Mouse (Mus musculus): ENCODE data around the gene Abca8a.

DNA sequence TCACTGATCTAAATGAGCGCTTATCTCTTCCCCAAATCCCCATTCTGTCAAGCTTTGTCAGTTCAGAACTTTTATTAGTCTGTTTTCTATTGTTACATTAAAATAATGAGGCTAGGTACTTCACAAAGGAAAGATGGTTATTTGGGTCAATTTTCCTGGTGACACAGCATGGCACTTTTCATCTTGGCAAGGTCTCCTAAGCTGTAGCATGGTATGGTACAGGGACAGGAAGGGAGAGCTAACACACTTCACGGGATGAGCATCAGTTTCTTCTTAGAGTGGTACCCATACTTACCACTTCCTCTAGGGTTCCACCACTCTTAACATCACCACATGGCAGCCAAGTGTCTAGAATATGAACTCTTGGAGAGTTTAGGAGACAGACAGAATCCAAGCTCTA, 113.9 kb downstream of the Abca8a start:
- no peak for TF ChIP-seq POLR2A (IDR thresholded peaks at IDR 0.05; ENCODE audit: borderline replicate concordance, control insufficient read depth, low read depth, low read length)
- TF ChIP-seq CTCF (IDR thresholded peaks at IDR 0.05; ENCODE audit: control insufficient read depth, insufficient read depth, low read length): no peak
